ENCODE assay signal across 8 mouse cellular contexts in genomic region chr1:157443026-157443722, GRCm38 (mm10). TPM values are rescaled to one million over a fixed set of nuclear protein-coding genes. Genes with fewer than 3 reads are reported as not detected.
DNase-seq lines count a peak whose midpoint lies in the region; ATAC-seq lines count a peak whose summit lies in the region.

No protein-coding gene starts in this region.

- peaks cover 7% of the 10 kb centered on the region for H3K4me1 ChIP-seq in intestine, embryonic 16.5 days (ENCODE audit: control insufficient read depth, insufficient read depth, low read length)
- peaks cover 20% of the 10 kb centered on the region for H3K4me1 ChIP-seq in liver, embryonic 12.5 days

- intact Hi-C loops in left cerebral cortex, postnatal 14 days (cut with DNase I): no loop called here

- 36% methylated on average over 14 of the region's 14 CpGs for WGBS in intestine, embryonic 16.5 days
- 12% methylated on average over 14 of the region's 14 CpGs for WGBS in liver, embryonic 12.5 days (ENCODE audit: insufficient replicate concordance)

- peak; percentile 59 to 72 for DNase-seq in left cerebral cortex, postnatal 14 days (ENCODE audit: low spot score in 2 of 2)
- DNase-seq in left cerebral cortex, adult 11 months (ENCODE audit: low spot score): no peak
- DNase-seq in heart, adult 18-20 months: peak; percentile 87 to 94
- peak; percentile 49 for DNase-seq in neural tube, embryonic 10.5 days (ENCODE audit: extremely low spot score, low spot score)
- DNase-seq in cerebellum, adult 9-10 months: no peak

- H3K36me3 ChIP-seq in intestine, embryonic 16.5 days (ENCODE audit: control insufficient read depth, insufficient read depth, low read length): no peaks in the 10 kb centered on the region
- no peaks in the 10 kb centered on the region for H3K36me3 ChIP-seq in liver, embryonic 12.5 days

- no peaks in the 10 kb centered on the region for H3K27me3 ChIP-seq in intestine, embryonic 16.5 days (replicated peaks; ENCODE audit: control insufficient read depth, insufficient read depth, low read length)
- H3K27me3 ChIP-seq in liver, embryonic 12.5 days (replicated peaks): peaks cover 3% of the 10 kb centered on the region; the same call in 1 of the 2 replicates

- H3K27ac ChIP-seq in intestine, embryonic 16.5 days (ENCODE audit: low read length): 0 out of 2 replicates have a peak overlapping the region, but pooled peaks have one; percentile 6
- peak overlapping the region; percentile 8; the same call in 1 of the 2 replicates for H3K27ac ChIP-seq in liver, embryonic 12.5 days

- peak overlapping the region; percentile 45; the same call in 1 of the 2 replicates for H3K9ac ChIP-seq in intestine, embryonic 16.5 days (ENCODE audit: low read depth, low read length)
- peak overlapping the region; percentile 10; the same call in 1 of the 2 replicates for H3K9ac ChIP-seq in liver, embryonic 12.5 days

- ATAC-seq in intestine, embryonic 16.5 days: no peak
- 0 out of 2 replicates have a peak, but pooled peaks have one; percentile 19 for ATAC-seq in liver, embryonic 12.5 days
- ATAC-seq in monocyte, adult 5-6 weeks (replicated peaks; ENCODE audit: insufficient number of reproducible peaks, low FRiP score, low TSS enrichment, poor library complexity, severe bottlenecking): no peak

- no peaks in the 10 kb centered on the region for H3K9me3 ChIP-seq in intestine, embryonic 16.5 days (ENCODE audit: control insufficient read depth, low read length)
- H3K9me3 ChIP-seq in liver, embryonic 12.5 days (replicated peaks): no peaks in the 10 kb centered on the region

- no peak overlapping the region for H3K4me3 ChIP-seq in intestine, embryonic 16.5 days (ENCODE audit: low read length)
- H3K4me3 ChIP-seq in liver, embryonic 12.5 days: no peak overlapping the region

- H3K4me2 ChIP-seq in intestine, embryonic 16.5 days (ENCODE audit: low read depth, low read length): peak overlapping the region; percentile 34
- peak overlapping the region; percentile 52 for H3K4me2 ChIP-seq in liver, embryonic 12.5 days

RNA-seq across cellular contexts. Expression of gene Cryzl2, which starts 15.2 kb away (rescaled TPM):
- 1 to 10 TPM; 3.0 to 4.8 TPM for total RNA-seq in left cerebral cortex, postnatal 14 days (2021)
- total RNA-seq in heart, adult 18-20 months (2021): 10 to 100 TPM; 11.7 to 13.9 TPM
- 12.7 and 13.1 TPM in 2 replicates for polyA plus RNA-seq in intestine, embryonic 16.5 days (2015; fragmentation: Nextera tagmentation; extraction: Ambion mirVana)
- polyA plus RNA-seq in liver, embryonic 12.5 days (2016; fragmentation: Nextera tagmentation; extraction: Ambion mirVana): 6.8 and 7.0 TPM in 2 replicates
- total RNA-seq in monocyte, adult 5-6 weeks (2017): 1.4 to 6.2 TPM (median 2.8 TPM) in 3 replicates

RNA-seq across cellular contexts. Expression of gene Rasal2, which starts 30.8 kb away (rescaled TPM):
- 10 to 100 TPM; 62.9 to 77.3 TPM for total RNA-seq in left cerebral cortex, postnatal 14 days (2021)
- 10 to 100 TPM; 19.8 to 23.9 TPM for total RNA-seq in heart, adult 18-20 months (2021)
- polyA plus RNA-seq in intestine, embryonic 16.5 days (2015; fragmentation: Nextera tagmentation; extraction: Ambion mirVana): 4.0 TPM in 2 replicates
- 3.4 and 3.8 TPM in 2 replicates for polyA plus RNA-seq in liver, embryonic 12.5 days (2016; fragmentation: Nextera tagmentation; extraction: Ambion mirVana)
- 0.53 to 2.0 TPM (median 1.0 TPM) in 3 replicates for total RNA-seq in monocyte, adult 5-6 weeks (2017)

Comparison
In these comparisons a context has a peak if more than half of its experiments do, and no peak if none do; other contexts are left out.
1. DNase-seq: peak in left cerebral cortex, postnatal 14 days (2 of 2), heart, adult 18-20 months (2 of 2) and neural tube, embryonic 10.5 days (single experiment); none in left cerebral cortex, adult 11 months (single experiment) and cerebellum, adult 9-10 months (single experiment).